Mouse (Mus musculus) heart, adult 11 months (tissue): ENCODE measurements around the gene BC048562.

Experiments
- DNase-seq: peaks from one replicate; pipeline ENCODE4 v3.0.0; 2022

Gene BC048562

GRCm38 (mm10) chr9:108451519-108452160, 15.4 kb downstream of the BC048562 start:
- DNase-seq, result no peak

- DNase-seq, result peak; percentile 98
Observed at GRCm38 (mm10) chr9:108452291-108452906, 16.1 kb downstream of the BC048562 start.

- no peak for DNase-seq
Observed at GRCm38 (mm10) chr9:108452911-108453310, 16.6 kb downstream of the BC048562 start.

GRCm38 (mm10) chr9:108453458-108453857, 17.2 kb downstream of the BC048562 start:
- no peak for DNase-seq

- no peak for DNase-seq
Observed at GRCm38 (mm10) chr9:108454429-108454828, 18.1 kb downstream of the BC048562 start.

GRCm38 (mm10) chr9:108455747-108456571, 19.7 kb downstream of the BC048562 start:
- DNase-seq, result peak; percentile 60

- peak; percentile 66 for DNase-seq
Observed at GRCm38 (mm10) chr9:108456953-108457352, 20.7 kb downstream of the BC048562 start.

- peak; percentile 91 for DNase-seq
Observed at GRCm38 (mm10) chr9:108459939-108460318, 23.6 kb downstream of the BC048562 start.

- peak; percentile 99 for DNase-seq
Observed at GRCm38 (mm10) chr9:108460319-108461178, 24.3 kb downstream of the BC048562 start, which contains the start of gene Ccdc71. Gene Ccdc71 (plus strand): TSS chr9:108460527.

GRCm38 (mm10) chr9:108461181-108461631, 24.9 kb downstream of the BC048562 start, which contains the start of gene Klhdc8b:
Gene Klhdc8b (minus strand): TSS chr9:108461581.
- no peak for DNase-seq

- peak; percentile 91 for DNase-seq
Observed at GRCm38 (mm10) chr9:108461675-108462074, 25.4 kb downstream of the BC048562 start.

- peak; percentile 96 for DNase-seq
Observed at GRCm38 (mm10) chr9:108462192-108462591, 25.9 kb downstream of the BC048562 start.

GRCm38 (mm10) chr9:108463713-108464112, 27.4 kb downstream of the BC048562 start:
- peak; percentile 86 for DNase-seq

GRCm38 (mm10) chr9:108466219-108466618, 29.9 kb downstream of the BC048562 start:
- DNase-seq, result peak; percentile 66

- DNase-seq, result no peak
Observed at GRCm38 (mm10) chr9:108469430-108469829, 33.1 kb downstream of the BC048562 start.

GRCm38 (mm10) chr9:108469845-108470244, 33.6 kb downstream of the BC048562 start:
- DNase-seq, result peak; percentile 70

GRCm38 (mm10) chr9:108474528-108474927, 38.2 kb downstream of the BC048562 start:
- no peak for DNase-seq

- peak; percentile 99 for DNase-seq
Observed at GRCm38 (mm10) chr9:108478638-108479156, 42.4 kb downstream of the BC048562 start.

GRCm38 (mm10) chr9:108479241-108479640, 43.0 kb downstream of the BC048562 start:
- DNase-seq, result peak; percentile 93

GRCm38 (mm10) chr9:108479721-108480351, 43.6 kb downstream of the BC048562 start, which contains the start of gene Lamb2:
Gene Lamb2 (plus strand): TSS chr9:108479736.
- peak; percentile 98 for DNase-seq

GRCm38 (mm10) chr9:108480813-108481519, 44.7 kb downstream of the BC048562 start:
- peak; percentile 92 for DNase-seq
